Mouse (Mus musculus) CH12.LX (cell line): ENCODE results near the gene Odf3l2. TPM values are rescaled to one million over a fixed set of nuclear protein-coding genes. Genes with fewer than 3 reads are reported as not detected.

Source experiments
- DNase-seq: peaks from one replicate; pipeline ENCODE4 v3.0.0-alpha.2; 2013; ENCODE audit errors: extremely low read depth
- H3K27ac ChIP-seq: 2 replicates; pipeline ENCODE4 v1.5.1; 2012; ENCODE audit warnings: low read depth, mild to moderate bottlenecking, control low read depth, moderate library complexity; ENCODE audit not compliant: insufficient read depth
- H3K27me3 ChIP-seq: replicated peaks from 2 replicates; pipeline ENCODE3; 2012; ENCODE audit warnings: inconsistent platforms
- H3K36me3 ChIP-seq, 2 experiments: replicated peaks in 1 of 2; 2 replicates each; pipeline versions ENCODE3 to v1.6.1; 2012; ENCODE audit warnings: inconsistent platforms in 1 of 2, low read length in 1 of 2, mild to moderate bottlenecking in 1 of 2, mixed read lengths in 1 of 2, moderate library complexity in 1 of 2; ENCODE audit not compliant: control insufficient read depth in 1 of 2, insufficient read depth in 1 of 2
- H3K4me1 ChIP-seq, 2 experiments: 2 replicates each; pipeline ENCODE4 v1.6.1; 2012; ENCODE audit warnings: inconsistent platforms in 1 of 2, moderate library complexity in 1 of 2; ENCODE audit not compliant: insufficient read depth in 2 of 2, control insufficient read depth in 1 of 2
- H3K4me2 ChIP-seq: 2 replicates; pipeline ENCODE4 v1.6.1; 2012; ENCODE audit warnings: low read depth, mild to moderate bottlenecking, control low read depth; ENCODE audit not compliant: poor library complexity, insufficient read depth, severe bottlenecking
- H3K4me3 ChIP-seq, 3 experiments: fragments of 150-350 bp in 1 of 3; sonication (generic) in 1 of 3; replicated peaks in 1 of 3; 2 replicates each; pipeline versions ENCODE3 to v1.5.1; 2011 to 2012; ENCODE audit warnings: low read depth in 2 of 3, low read length in 2 of 3, mild to moderate bottlenecking in 2 of 3, moderate library complexity in 2 of 3, control low read depth in 1 of 3, improper control_type of control experiment in 1 of 3, inconsistent platforms in 1 of 3, mixed read lengths in 1 of 3; ENCODE audit not compliant: poor library complexity in 1 of 3
- H3K79me2 ChIP-seq: replicated peaks from 2 replicates; pipeline ENCODE4 v1.6.1; 2012; ENCODE audit warnings: mild to moderate bottlenecking, moderate library complexity; ENCODE audit not compliant: control insufficient read depth, poor library complexity, insufficient read depth, severe bottlenecking; ENCODE audit errors: extremely low read depth
- H3K9ac ChIP-seq: 2 replicates; pipeline ENCODE4 v1.6.1; 2012; ENCODE audit warnings: low read depth, mild to moderate bottlenecking, control low read depth, moderate library complexity; ENCODE audit not compliant: insufficient read depth
- H3K9me3 ChIP-seq: replicated peaks from 2 replicates; pipeline ENCODE3; 2012; ENCODE audit warnings: low read length, inconsistent platforms, mixed read lengths
- BHLHE40 ChIP-seq: IDR thresholded peaks from 2 replicates; pipeline ENCODE4 v1.6.1; 2011; ENCODE audit warnings: mild to moderate bottlenecking, low read depth, low read length, improper control_type of control experiment
- CTCF ChIP-seq, 2 experiments: IDR thresholded peaks in 1 of 2; conservative IDR thresholded peaks in 1 of 2; 2 replicates each; pipeline ENCODE4 v1.5.1; 2011 to 2012; ENCODE audit warnings: low read depth in 2 of 2, low read length in 2 of 2, improper control_type of control experiment in 1 of 2, inconsistent platforms in 1 of 2, mild to moderate bottlenecking in 1 of 2, moderate library complexity in 1 of 2
- ETS1 ChIP-seq: conservative IDR thresholded peaks from 2 replicates; pipeline ENCODE4 v1.6.1; 2012; ENCODE audit warnings: low read depth, mild to moderate bottlenecking, inconsistent platforms, low read length, improper control_type of control experiment, moderate library complexity
- GABPA ChIP-seq: IDR thresholded peaks from 2 replicates; pipeline ENCODE4 v1.6.1; 2012; ENCODE audit warnings: low read depth, low read length, improper control_type of control experiment, inconsistent platforms; ENCODE audit not compliant: insufficient replicate concordance
- HCFC1 ChIP-seq: IDR thresholded peaks from 2 replicates; pipeline ENCODE4 v1.6.1; 2012; ENCODE audit warnings: low read depth, mild to moderate bottlenecking, inconsistent platforms, low read length, improper control_type of control experiment
- IRF4 ChIP-seq: IDR thresholded peaks from 2 replicates; pipeline ENCODE4 v1.6.1; 2014; ENCODE audit warnings: low read depth, mild to moderate bottlenecking, inconsistent platforms, low read length, improper control_type of control experiment
- JUN ChIP-seq: IDR thresholded peaks from 2 replicates; pipeline ENCODE4 v1.6.1; 2011; ENCODE audit warnings: low read depth, mild to moderate bottlenecking, low read length, improper control_type of control experiment, moderate library complexity; ENCODE audit not compliant: insufficient read depth
- JUND ChIP-seq: conservative IDR thresholded peaks from 2 replicates; pipeline ENCODE4 v1.6.1; 2011; ENCODE audit warnings: low read depth, low read length, improper control_type of control experiment
- KAT2A ChIP-seq: IDR thresholded peaks from 2 replicates; pipeline ENCODE4 v1.6.1; 2012; ENCODE audit warnings: low read length, improper control_type of control experiment, inconsistent platforms; ENCODE audit not compliant: insufficient replicate concordance
- MAFK ChIP-seq: IDR thresholded peaks from 2 replicates; pipeline ENCODE4 v1.6.1; 2011; ENCODE audit warnings: low read length, improper control_type of control experiment; ENCODE audit not compliant: insufficient replicate concordance
- MAZ ChIP-seq: IDR thresholded peaks from 2 replicates; pipeline ENCODE4 v1.6.1; 2012; ENCODE audit warnings: low read depth, mild to moderate bottlenecking, inconsistent platforms, low read length, improper control_type of control experiment, moderate library complexity
- MEF2A ChIP-seq: IDR thresholded peaks from 2 replicates; pipeline ENCODE4 v1.6.1; 2014; ENCODE audit warnings: low read depth, mild to moderate bottlenecking, inconsistent platforms, low read length, improper control_type of control experiment, borderline replicate concordance
- MXI1 ChIP-seq: IDR thresholded peaks from 2 replicates; pipeline ENCODE4 v1.6.1; 2011; ENCODE audit warnings: mild to moderate bottlenecking, low read depth, low read length, improper control_type of control experiment
- MYC ChIP-seq: IDR thresholded peaks from 2 replicates; pipeline ENCODE4 v1.6.1; 2011; ENCODE audit warnings: low read depth, mild to moderate bottlenecking, improper control_type of control experiment, low read length
- NELFE ChIP-seq: IDR thresholded peaks from 2 replicates; pipeline ENCODE4 v1.6.1; 2011; ENCODE audit warnings: low read depth, low read length, improper control_type of control experiment
- NRF1 ChIP-seq: IDR thresholded peaks from 2 replicates; pipeline ENCODE4 v1.6.1; 2014; ENCODE audit warnings: low read depth, mild to moderate bottlenecking, inconsistent platforms, low read length, improper control_type of control experiment, moderate library complexity
- POLR2A ChIP-seq: IDR thresholded peaks from 2 replicates; pipeline ENCODE4 v1.6.1; 2011; ENCODE audit warnings: low read depth, mild to moderate bottlenecking, improper control_type of control experiment, low read length
- POLR2AphosphoS2 ChIP-seq: IDR thresholded peaks from 2 replicates; pipeline ENCODE4 v1.6.1; 2011; ENCODE audit warnings: low read depth, low read length, improper control_type of control experiment
- RAD21 ChIP-seq: IDR thresholded peaks from 2 replicates; pipeline ENCODE4 v1.6.1; 2011; ENCODE audit warnings: low read depth, mild to moderate bottlenecking, low read length, improper control_type of control experiment, moderate library complexity
- RCOR1 ChIP-seq: conservative IDR thresholded peaks from 2 replicates; pipeline ENCODE4 v1.6.1; 2012; ENCODE audit warnings: low read depth, mild to moderate bottlenecking, inconsistent platforms, low read length, improper control_type of control experiment
- SIN3A ChIP-seq: IDR thresholded peaks from 2 replicates; pipeline ENCODE4 v1.6.1; 2012; ENCODE audit warnings: low read length, improper control_type of control experiment, inconsistent platforms
- SMC3 ChIP-seq: IDR thresholded peaks from 2 replicates; pipeline ENCODE4 v1.6.1; 2011; ENCODE audit warnings: low read depth, low read length, improper control_type of control experiment
- TBP ChIP-seq: conservative IDR thresholded peaks from 2 replicates; pipeline ENCODE4 v1.6.1; 2011; ENCODE audit warnings: low read depth, low read length, improper control_type of control experiment
- TCF12 ChIP-seq: IDR thresholded peaks from 2 replicates; pipeline ENCODE4 v1.6.1; 2014; ENCODE audit warnings: low read depth, mild to moderate bottlenecking, inconsistent platforms, low read length, improper control_type of control experiment
- UBTF ChIP-seq: IDR thresholded peaks from 2 replicates; pipeline ENCODE4 v1.6.1; 2012; ENCODE audit warnings: low read depth, mild to moderate bottlenecking, inconsistent platforms, low read length, improper control_type of control experiment, moderate library complexity
- USF2 ChIP-seq: conservative IDR thresholded peaks from 2 replicates; pipeline ENCODE4 v1.6.1; 2011; ENCODE audit warnings: low read depth, low read length, improper control_type of control experiment
- ZC3H11A ChIP-seq: IDR thresholded peaks from 2 replicates; pipeline ENCODE4 v1.6.1; 2012; ENCODE audit warnings: low read depth, mild to moderate bottlenecking, inconsistent platforms, low read length, improper control_type of control experiment
- ZKSCAN1 ChIP-seq: IDR thresholded peaks from 2 replicates; pipeline ENCODE4 v1.6.1; 2012; ENCODE audit warnings: low read depth, inconsistent platforms, low read length, improper control_type of control experiment, borderline replicate concordance
- ZMIZ1 ChIP-seq: IDR thresholded peaks from 2 replicates; pipeline ENCODE4 v1.6.1; 2012; ENCODE audit warnings: low read depth, mild to moderate bottlenecking, inconsistent platforms, low read length, improper control_type of control experiment
- ZNF384 ChIP-seq: IDR thresholded peaks from 2 replicates; pipeline ENCODE4 v1.6.1; 2012; ENCODE audit warnings: low read depth, low read length, improper control_type of control experiment, inconsistent platforms
- dilution Hi-C: fragments of 300-500 bp; cut with MboI; formaldehyde crosslinking; loops from 2 replicates; pipeline ENCODE4 v1.14.3; 2020; ENCODE audit warnings: low sequenced_read_pairs; ENCODE audit not compliant: extremely low pct_unique_long_range_greater_than_20kb, extremely low pct_ligation_motif_present
- in situ Hi-C: fragments of 300-500 bp; cut with MboI; formaldehyde crosslinking; loops from 3 replicates; pipeline ENCODE4 v1.14.3; 2019; ENCODE audit warnings: low sequenced_read_pairs, low pct_ligation_motif_present, low pct_unique_long_range_greater_than_20kb, mixed read lengths
- polyA plus RNA-seq: library from polyadenylated mRNA; unstranded; fragments of >175 nt; gene quantifications from 2 replicates; pipeline ENCODE4 v1.2.1, GENCODE M21; 2012; ENCODE audit warnings: low read depth; ENCODE audit not compliant: insufficient read length
- total RNA-seq, 2 experiments: library from RNA; depleted of rRNA; stranded (reverse); fragments of 300-350 nt in 1 of 2; fragments of >200 nt in 1 of 2; gene quantifications; 2 replicates each; pipeline ENCODE4 v1.2.3; 2012 to 2014

The Odf3l2 gene
- total and polyA plus RNA-seq, 3 experiments = not detected

GRCm38 (mm10) chr10:79595590-79595929, 50.0 kb downstream of the Odf3l2 start:
- Histone ChIP-seq H3K4me1 (peaks cover 7 to 12% of the 10 kb centered on the region in 2 experiments), H3K4me2 (0 out of 2 replicates have a peak overlapping the region, but pooled peaks have one; percentile 10), H3K9ac (no peak overlapping the region), H3K27ac (no peak overlapping the region), H3K79me2 (no peaks in the 10 kb centered on the region), H3K27me3 (peaks cover 61% of the 10 kb centered on the region), H3K36me3 (no peaks in the 10 kb centered on the region), H3K9me3 (peaks cover 6% of the 10 kb centered on the region), H3K4me3 (no peak overlapping the region)
- in situ Hi-C loops (loop anchor here (5.0 kb wide), 1 partner anchor 52 kb away; the partner anchor contains the start of gene Odf3l2), dilution Hi-C loops (no loop called here)
- no peak for DNase-seq
- TF ChIP-seq MAZ = no peak
- no peak for TF ChIP-seq HCFC1
- no peak for TF ChIP-seq UBTF

GRCm38 (mm10) chr10:79594872-79595589, 50.5 kb downstream of the Odf3l2 start:
- in situ Hi-C loops (loop anchor here (5.0 kb wide), 1 partner anchor 52 kb away; the partner anchor contains the start of gene Odf3l2), dilution Hi-C loops (no loop called here)
- 0 out of 2 replicates have a peak overlapping the region, but pooled peaks have one; percentile 10 for H3K4me2 ChIP-seq

More at GRCm38 (mm10) chr10:79594872-79595589, 50.5 kb downstream of the Odf3l2 start:
- TF ChIP-seq TCF12 (0 out of 2 replicates have a peak, but pooled peaks have one; percentile 28), NELFE (peak; percentile 53; the same call in 1 of the 2 replicates), CTCF (conservative IDR thresholded peaks at IDR 0.05 in 1 of 2, IDR thresholded peaks at IDR 0.05 in 1 of 2; ENCODE audit: low read depth in 2 of 2, low read length in 2 of 2) (peak; percentile 57 to 98), POLR2A (no peak), POLR2AphosphoS2 (no peak), SIN3A (peak; percentile 47; the same call in 1 of the 2 replicates), MEF2A (0 out of 2 replicates have a peak, but pooled peaks have one; percentile 35), RCOR1 (no peak), ZC3H11A (peak; percentile 53; the same call in 1 of the 2 replicates), JUND (no peak), TBP (no peak), MYC (peak; percentile 54; the same call in 1 of the 2 replicates), ZKSCAN1 (no peak), MAFK (no peak), UBTF (no peak), ZNF384 (no peak), NRF1 (0 out of 2 replicates have a peak, but pooled peaks have one; percentile 31), GABPA (no peak), ZMIZ1 (no peak), BHLHE40 (0 out of 2 replicates have a peak, but pooled peaks have one; percentile 9), ETS1 (no peak), JUN (no peak), KAT2A (no peak), RAD21 (peak; percentile 98), MXI1 (no peak), SMC3 (peak; percentile 88), IRF4 (peak; percentile 62; the same call in 1 of the 2 replicates), HCFC1 (no peak), MAZ (no peak), USF2 (no peak)
- Histone ChIP-seq H3K79me2 (no peaks in the 10 kb centered on the region), H3K27me3 (peaks cover 57% of the 10 kb centered on the region), H3K9ac (no peak overlapping the region), H3K9me3 (peaks cover 6% of the 10 kb centered on the region), H3K36me3 (no peaks in the 10 kb centered on the region), H3K4me3 (no peak overlapping the region), H3K4me1 (peaks cover 7 to 12% of the 10 kb centered on the region in 2 experiments), H3K27ac (no peak overlapping the region)
- DNase-seq = peak; percentile 66
